Mouse (Mus musculus): Measurements from ENCODE around the gene Pla2g4c.

Pla2g4c gene

GRCm38 (mm10) chr7:13380588-13380987, 56.1 kb downstream of the Pla2g4c start:
- no peak for DNase-seq (ENCODE audit: low read depth)

DNA sequence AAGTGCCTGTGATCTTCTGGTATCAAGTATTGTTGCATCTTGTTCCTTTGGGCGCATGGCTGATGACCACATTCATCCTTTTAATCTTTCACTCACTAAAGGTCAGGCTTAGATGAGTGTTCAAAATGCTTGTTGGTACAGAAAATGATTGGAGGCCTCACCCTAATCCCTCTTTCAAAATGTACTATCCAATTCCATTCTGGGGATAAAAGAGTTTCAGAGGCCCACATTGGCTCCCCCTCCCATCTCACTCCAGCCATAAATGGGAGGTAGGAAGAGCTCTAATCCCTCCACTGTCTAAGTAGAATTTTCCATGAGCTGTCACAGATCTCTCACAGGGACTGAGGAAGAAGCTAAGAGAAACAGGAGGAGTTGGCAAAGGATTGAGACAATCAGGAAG, 73.4 kb downstream of the Pla2g4c start, which contains the start of gene Cabp5:
TSS of gene Cabp5 (plus strand) at position 301 of the 400 bp plus-strand sequence.
- no peak for DNase-seq (ENCODE audit: low read depth)

Data from c-Kit-positive CD71-positive TER-119-negative erythroid progenitor cells, embryonic 14.5 days (primary cell).